Mouse (Mus musculus) G1E (cell line): ENCODE measurements around the gene Slc24a3.

ENCODE experiments used
- CTCF ChIP-seq: IDR thresholded peaks from 2 replicates; pipeline ENCODE4 v1.5.1; 2012; ENCODE audit warnings: low read depth, low read length, inconsistent platforms, mixed read lengths
- POLR2AphosphoS5 ChIP-seq: IDR thresholded peaks from 2 replicates; pipeline ENCODE4 v1.6.1; 2012; ENCODE audit warnings: low read depth, low read length, inconsistent platforms; ENCODE audit not compliant: insufficient replicate concordance

- no peak for TF ChIP-seq CTCF
- no peak for TF ChIP-seq POLR2AphosphoS5
Measured at GRCm38 (mm10) chr2:145631123-145631798, 463.7 kb downstream of the Slc24a3 start.
